Mouse (Mus musculus) embryonic fibroblast, embryonic 13.5 days (primary cell): ENCODE results near the gene Ndrg4.

Source experiments
- CTCF ChIP-seq: IDR thresholded peaks from 2 replicates; pipeline ENCODE4 v1.5.1; 2011; ENCODE audit warnings: mild to moderate bottlenecking, control low read depth, low read length, moderate library complexity, borderline replicate concordance; ENCODE audit not compliant: insufficient read depth
- POLR2A ChIP-seq: IDR thresholded peaks from 2 replicates; pipeline ENCODE4 v1.6.1; 2011; ENCODE audit warnings: low read depth, mild to moderate bottlenecking, control low read depth, low read length, moderate library complexity

GRCm38 (mm10) chr8:95703461-95704260, 26.9 kb downstream of the Ndrg4 start:
- TF ChIP-seq POLR2A (peak; percentile 58), CTCF (no peak)
